Mouse (Mus musculus) liver, adult 2 months (tissue): ENCODE data around the gene Rbm20. TPM values are rescaled to one million over a fixed set of nuclear protein-coding genes. Genes with fewer than 3 reads are reported as not detected.

Source experiments
- DNase-seq: peaks from one replicate; pipeline ENCODE4 v3.0.0-alpha.2; 2011; ENCODE audit warnings: low read depth, low spot score; ENCODE audit errors: extremely low read depth
- H3K27ac ChIP-seq: fragments of 200-500 bp; replicated peaks from 2 replicates; pipeline ENCODE4 v1.5.1; 2012; ENCODE audit warnings: low read depth, mild to moderate bottlenecking, control low read depth, inconsistent platforms, low read length; ENCODE audit not compliant: insufficient read depth
- H3K27me3 ChIP-seq: fragments of 200-500 bp; 2 replicates; pipeline ENCODE4 v1.6.1; 2012; ENCODE audit warnings: mild to moderate bottlenecking, moderate library complexity, low read length, inconsistent platforms; ENCODE audit not compliant: control insufficient read depth, insufficient read depth
- H3K36me3 ChIP-seq: fragments of 200-500 bp; 2 replicates; pipeline ENCODE4 v1.6.1; 2012; ENCODE audit warnings: low read length, inconsistent platforms; ENCODE audit not compliant: control insufficient read depth, insufficient read depth
- H3K4me1 ChIP-seq: fragments of 200-500 bp; 2 replicates; pipeline ENCODE4 v1.6.1; 2011; ENCODE audit warnings: low read length; ENCODE audit not compliant: control insufficient read depth, insufficient read depth
- H3K4me3 ChIP-seq: fragments of 200-500 bp; 2 replicates; pipeline ENCODE4 v1.5.1; 2011; ENCODE audit warnings: low read depth, mild to moderate bottlenecking, control low read depth, low read length, moderate library complexity; ENCODE audit not compliant: insufficient read depth
- H3K79me2 ChIP-seq: fragments of 200-500 bp; 2 replicates; pipeline ENCODE4 v1.6.1; 2012; ENCODE audit warnings: inconsistent platforms, mild to moderate bottlenecking, low read length, moderate library complexity; ENCODE audit not compliant: control insufficient read depth, insufficient read depth
- H3K9ac ChIP-seq: fragments of 200-500 bp; 2 replicates; pipeline ENCODE4 v1.6.1; 2012; ENCODE audit warnings: low read depth, mild to moderate bottlenecking, control low read depth, inconsistent platforms, low read length
- CTCF ChIP-seq: fragments of 200-500 bp; IDR thresholded peaks from 2 replicates; pipeline ENCODE4 v1.5.1; 2011; ENCODE audit warnings: low read depth, low read length, control low read depth
- POLR2A ChIP-seq: fragments of 200-500 bp; IDR thresholded peaks from 2 replicates; pipeline ENCODE4 v1.6.1; 2011; ENCODE audit warnings: low read length, control low read depth; ENCODE audit not compliant: insufficient read depth; ENCODE audit errors: extremely low read depth
- WGBS: fragments of 180-500 bp; shearing (Covaris S2); methylation state at CpG from one replicate; pipeline ENCODE4 v1.1.7; 2018; 5-methylcytosine and 5-hydroxymethylcytosine counted together
- polyA plus RNA-seq: library from polyadenylated mRNA; depleted of rRNA; stranded (reverse); fragments of >200 nt; gene quantifications from 2 replicates; pipeline ENCODE4 v1.2.3, GENCODE M21; 2012
- total RNA-seq: library from RNA; depleted of rRNA; stranded (reverse); fragments of >200 nt; gene quantifications from 2 replicates; pipeline ENCODE4 v1.2.3, GENCODE M21; 2014

Gene Rbm20
- total and polyA plus RNA-seq, 2 experiments: 0.31 to 1.8 TPM

DNA sequence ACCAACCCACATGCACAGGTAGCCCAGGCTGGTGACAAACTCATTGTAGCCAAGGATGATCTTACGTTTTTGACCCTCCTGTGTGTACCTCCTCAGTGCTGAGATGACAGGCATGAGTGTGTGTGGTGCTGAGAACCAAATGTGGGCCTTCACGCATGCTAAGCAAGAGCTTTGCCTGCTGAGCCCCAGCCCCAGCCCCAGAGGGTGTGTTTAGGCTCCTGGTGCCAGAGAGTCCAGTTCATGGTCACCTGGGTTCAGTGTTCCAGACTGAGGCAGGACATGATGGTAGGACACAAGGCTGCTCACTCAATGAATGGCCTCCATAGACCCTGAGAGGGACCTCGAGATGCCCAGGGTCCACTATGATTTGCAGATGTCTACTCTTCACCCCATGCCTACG lies 11.7 kb upstream of the Rbm20 start:
- DNase-seq: no peak
- TF ChIP-seq POLR2A: no peak
- no peak for TF ChIP-seq CTCF
- Histone ChIP-seq H3K4me3 (no peak overlapping the region), H3K27ac (no peak overlapping the region), H3K27me3 (peaks cover 4% of the 10 kb centered on the region; the same call in 1 of the 2 replicates), H3K4me1 (no peaks in the 10 kb centered on the region), H3K79me2 (no peaks in the 10 kb centered on the region), H3K9ac (no peak overlapping the region), H3K36me3 (no peaks in the 10 kb centered on the region)
- 93% methylated on average over 4 of the region's 4 CpGs for WGBS

- WGBS: 67% methylated on average over 8 of the region's 8 CpGs
- DNase-seq: no peak
These were observed 10.4 kb upstream of the Rbm20 start for GRCm38 (mm10) chr19:53666708-53667107.

GRCm38 (mm10) chr19:53668821-53669220 lies 8.3 kb upstream of the Rbm20 start:
- TF ChIP-seq POLR2A (no peak), CTCF (no peak)
- H3K36me3 ChIP-seq: no peaks in the 10 kb centered on the region
- H3K4me1 ChIP-seq: no peaks in the 10 kb centered on the region
- H3K27ac ChIP-seq: no peak overlapping the region
- H3K9ac ChIP-seq: no peak overlapping the region
- WGBS: 81% methylated on average over 7 of the region's 7 CpGs
- DNase-seq: no peak
- peaks cover 6% of the 10 kb centered on the region; the same call in 1 of the 2 replicates for H3K27me3 ChIP-seq
- no peak overlapping the region for H3K4me3 ChIP-seq
- no peaks in the 10 kb centered on the region for H3K79me2 ChIP-seq

More at GRCm38 (mm10) chr19:53666708-53667107, 10.4 kb upstream of the Rbm20 start:
- Histone ChIP-seq H3K27me3 (peaks cover 6% of the 10 kb centered on the region; the same call in 1 of the 2 replicates), H3K4me1 (no peaks in the 10 kb centered on the region), H3K9ac (no peak overlapping the region), H3K27ac (no peak overlapping the region), H3K4me3 (no peak overlapping the region), H3K36me3 (no peaks in the 10 kb centered on the region), H3K79me2 (no peaks in the 10 kb centered on the region)
- TF ChIP-seq POLR2A (no peak), CTCF (no peak)

DNA sequence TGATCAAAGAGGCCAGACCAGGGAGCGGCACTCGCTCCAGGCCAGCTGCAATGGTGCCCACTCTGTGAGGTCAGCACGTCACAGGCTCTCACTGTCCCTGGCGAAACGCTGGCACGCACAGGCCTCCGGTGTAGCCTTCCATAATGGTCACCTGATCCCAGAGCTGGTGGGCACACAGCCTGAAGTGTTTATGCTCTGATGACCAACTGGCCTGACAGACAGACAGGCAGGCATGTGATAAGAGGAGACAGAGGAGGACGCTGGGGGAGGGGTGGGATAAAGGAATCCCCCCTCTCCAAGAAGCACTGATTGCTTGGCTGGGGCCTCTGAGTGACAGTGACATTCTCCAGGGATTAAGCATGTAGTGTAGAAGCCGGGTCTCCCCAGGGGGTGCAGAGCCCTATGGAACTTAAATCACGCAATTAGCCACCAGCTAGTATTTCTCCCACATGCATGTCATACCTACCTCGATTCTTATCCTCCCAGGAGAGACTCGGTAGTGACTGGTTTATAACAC lies 6.4 kb upstream of the Rbm20 start:
- Histone ChIP-seq H3K4me1 (no peaks in the 10 kb centered on the region), H3K27me3 (peaks cover 8% of the 10 kb centered on the region; the same call in 1 of the 2 replicates)

DNA sequence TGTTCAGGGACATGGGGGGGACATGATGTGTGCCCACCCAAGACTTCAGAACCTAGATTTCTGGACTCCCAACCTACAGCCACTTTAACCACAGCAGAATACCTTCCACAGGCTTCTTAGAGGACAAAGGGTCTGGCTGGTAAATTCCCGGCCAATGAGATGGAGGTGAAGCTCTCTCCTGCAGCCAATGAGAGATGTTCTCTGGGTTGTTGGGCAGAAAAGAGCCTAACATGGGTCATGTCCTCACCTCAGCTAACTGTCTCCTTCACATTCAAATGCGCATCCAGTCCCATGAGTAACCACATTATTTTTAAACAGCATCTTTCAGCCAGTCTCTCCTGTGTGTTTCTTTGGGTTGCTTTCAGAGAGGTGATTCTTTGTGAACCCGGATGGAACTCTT lies 5.7 kb upstream of the Rbm20 start:
- TF ChIP-seq CTCF (no peak), POLR2A (no peak)
- no peak overlapping the region for H3K9ac ChIP-seq
- no peak for DNase-seq
- peaks cover 13% of the 10 kb centered on the region for H3K27me3 ChIP-seq
- no peak overlapping the region for H3K27ac ChIP-seq
- H3K4me1 ChIP-seq: no peaks in the 10 kb centered on the region
- 67% methylated on average over 3 of the region's 3 CpGs for WGBS
- no peaks in the 10 kb centered on the region for H3K79me2 ChIP-seq
- no peak overlapping the region for H3K4me3 ChIP-seq
- H3K36me3 ChIP-seq: no peaks in the 10 kb centered on the region

More for the DNA sequence above, 6.4 kb upstream of the Rbm20 start:
- H3K27ac ChIP-seq: no peak overlapping the region
- H3K36me3 ChIP-seq: no peaks in the 10 kb centered on the region
- H3K79me2 ChIP-seq: no peaks in the 10 kb centered on the region
- no peak overlapping the region for H3K9ac ChIP-seq
- no peak for TF ChIP-seq CTCF
- TF ChIP-seq POLR2A: no peak
- no peak for DNase-seq
- 67% methylated on average over 12 of the region's 12 CpGs for WGBS
- H3K4me3 ChIP-seq: no peak overlapping the region

- WGBS: 34% methylated on average over 9 of the region's 9 CpGs
- H3K36me3 ChIP-seq: no peaks in the 10 kb centered on the region
- TF ChIP-seq CTCF (no peak), POLR2A (no peak)
- no peaks in the 10 kb centered on the region for H3K79me2 ChIP-seq
- no peak overlapping the region for H3K9ac ChIP-seq
- peaks cover 24% of the 10 kb centered on the region for H3K27me3 ChIP-seq
- no peak overlapping the region for H3K4me3 ChIP-seq
- H3K27ac ChIP-seq: no peak overlapping the region
- no peaks in the 10 kb centered on the region for H3K4me1 ChIP-seq
- no peak for DNase-seq
These were observed 2.8 kb upstream of the Rbm20 start for GRCm38 (mm10) chr19:53674131-53674925.
